Mouse (Mus musculus) R1 (cell line): Measurements from ENCODE around the gene Pisd.
"Not testable (repeated sequence)": the region's sequence is repeated elsewhere in the genome, so short reads cannot be mapped to it uniquely, and the experiment has no call there.

Experiments
- DNase-seq: peaks from one replicate; pipeline ENCODE4 v3.0.0-alpha.2; 2018; ENCODE audit warnings: low read depth, low spot score

Gene Pisd

DNA sequence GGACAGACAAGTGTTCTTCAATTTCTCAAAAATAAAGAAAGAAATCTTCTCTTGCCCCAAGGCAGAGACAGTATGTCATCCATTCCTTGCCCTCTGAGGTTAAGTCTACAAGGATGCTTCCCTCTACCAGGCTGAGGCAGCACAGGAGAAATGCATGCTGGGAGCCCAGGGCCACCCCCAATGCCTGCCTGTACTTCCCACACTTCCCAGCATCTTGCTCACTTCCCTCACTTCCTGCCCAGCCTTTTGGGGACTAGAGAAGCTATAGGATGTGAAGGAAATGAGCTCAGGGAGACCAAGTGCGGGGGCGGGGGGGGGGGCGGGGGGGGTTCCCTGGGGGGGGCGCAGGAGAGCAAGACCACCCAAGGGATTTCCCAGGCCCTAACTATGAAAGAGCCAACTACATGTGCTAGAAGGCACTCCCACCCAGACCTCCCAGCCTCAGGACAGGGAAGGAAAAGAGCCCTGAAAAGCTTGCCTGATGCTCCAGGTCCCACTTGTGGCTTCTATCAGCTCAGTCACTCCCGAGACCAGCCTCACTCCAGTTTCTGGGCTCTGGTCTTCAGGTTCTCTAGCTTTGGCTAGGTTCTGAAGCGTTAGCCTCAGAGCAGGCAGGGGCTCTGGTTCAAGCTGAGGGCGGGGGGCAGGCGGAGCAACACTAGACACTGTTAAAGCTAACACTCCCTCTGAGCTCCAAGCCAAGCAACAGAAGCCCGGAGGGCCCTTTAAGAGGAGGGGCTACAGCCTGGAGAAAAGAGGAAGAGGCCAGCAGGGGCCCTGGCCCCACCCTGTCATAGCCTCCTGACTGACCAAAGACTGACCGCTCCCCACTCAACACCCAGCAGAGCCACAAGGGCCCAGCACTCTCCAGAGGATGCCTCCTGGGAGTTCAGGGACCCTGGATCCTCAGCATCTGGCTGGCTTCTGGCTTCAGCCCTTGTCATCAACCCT lies 39.5 kb downstream of the Pisd start:
- DNase-seq, result peak; percentile 43

DNA sequence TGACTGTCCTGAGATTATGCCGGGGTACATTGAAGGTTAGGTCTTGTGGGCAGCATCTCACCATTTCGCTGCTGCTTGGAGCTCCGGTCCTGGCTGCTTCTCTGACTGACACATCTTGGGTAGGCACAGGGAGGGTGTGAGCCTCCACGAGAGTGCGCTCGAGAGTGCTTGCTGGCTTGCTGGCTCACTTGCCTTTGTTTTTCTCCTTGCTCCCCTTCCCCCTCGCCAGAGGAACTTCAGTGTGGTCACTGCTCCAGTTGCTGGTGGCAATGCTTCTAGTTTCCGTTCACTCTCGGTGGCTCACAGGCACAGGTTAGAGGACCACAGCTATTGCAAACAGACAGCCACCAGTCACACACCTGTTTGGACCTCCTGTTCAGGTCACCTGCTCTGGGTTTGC lies 43.3 kb downstream of the Pisd start:
- peak; percentile 31 for DNase-seq

DNA sequence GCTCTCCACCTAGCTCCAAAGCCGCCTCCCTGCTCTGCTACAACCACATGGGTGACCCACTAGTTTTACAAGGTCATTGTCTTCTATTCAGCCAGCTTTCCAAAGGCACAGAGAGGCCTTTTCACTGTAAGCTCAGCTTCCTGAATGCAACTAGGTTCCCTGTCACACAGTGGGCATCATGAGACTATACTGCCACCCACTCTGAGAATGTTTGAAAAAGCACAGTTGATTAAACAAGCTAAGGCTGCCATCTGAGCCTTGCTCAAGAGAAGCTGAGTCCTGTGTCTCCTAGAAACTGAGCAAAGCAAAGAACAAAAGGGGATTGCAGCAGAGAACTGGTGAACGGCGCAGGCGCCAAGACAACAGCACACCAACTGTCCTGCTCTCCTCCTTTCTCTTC lies 44.1 kb downstream of the Pisd start:
- not testable (repeated sequence) for DNase-seq

DNA sequence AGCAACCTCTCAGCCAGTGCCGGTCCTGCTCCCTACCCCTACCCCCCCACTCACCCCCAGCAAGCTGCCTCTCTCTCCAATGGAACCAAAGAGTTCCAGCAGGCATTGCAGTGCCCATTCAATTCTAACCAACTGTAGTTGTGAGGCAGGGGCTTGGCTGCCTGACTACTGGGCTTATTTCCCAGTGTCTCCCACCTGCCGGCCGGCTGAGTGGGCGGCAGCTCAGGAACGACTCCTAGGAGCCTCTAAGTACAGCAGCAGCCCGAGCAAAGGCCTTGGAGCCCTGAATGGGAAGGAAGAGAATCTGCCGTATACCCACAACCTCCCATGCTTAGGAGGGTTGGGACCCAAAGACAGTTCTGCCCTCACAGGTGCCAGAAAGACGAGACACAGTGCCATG lies 44.6 kb downstream of the Pisd start:
- not testable (repeated sequence) for DNase-seq

DNA sequence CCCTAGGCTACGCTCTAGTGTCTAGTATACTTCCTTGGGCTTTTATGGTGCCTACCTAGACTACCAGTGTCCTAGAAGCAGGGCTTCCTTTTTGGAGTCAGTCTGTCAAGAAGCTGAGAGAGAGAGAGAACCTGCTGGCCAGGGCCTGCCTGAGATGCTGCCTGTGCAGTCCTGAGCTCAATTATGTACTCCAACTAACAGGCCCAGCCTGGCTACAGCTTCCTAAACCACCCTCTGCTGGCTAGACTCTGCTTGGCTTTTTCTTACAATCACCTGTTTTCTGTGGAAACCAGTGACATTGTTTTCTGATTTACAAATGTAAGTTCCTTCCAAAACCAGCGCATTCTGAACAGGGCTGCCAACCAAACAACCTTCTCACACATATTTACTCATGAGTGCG lies 45.3 kb downstream of the Pisd start:
- no peak for DNase-seq

DNA sequence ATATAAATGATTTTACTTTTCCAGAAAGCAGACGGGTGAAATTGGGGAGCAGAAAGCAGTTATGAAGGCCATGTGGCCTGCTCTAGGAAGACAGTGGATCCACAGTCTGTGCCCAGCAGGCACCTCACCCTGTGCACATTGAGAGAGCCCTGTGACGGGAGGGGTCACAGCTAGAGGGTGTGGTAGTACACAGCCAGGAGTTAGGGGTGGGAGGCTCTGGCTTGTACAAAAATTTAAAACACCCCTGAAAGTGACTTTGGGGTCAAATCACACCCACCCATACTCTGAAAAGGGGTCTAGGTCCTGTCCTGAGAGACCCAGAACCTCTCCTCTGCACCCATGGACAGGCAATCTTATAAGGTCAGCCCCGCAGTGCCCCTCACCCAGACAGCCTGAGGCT lies 48.7 kb downstream of the Pisd start:
- not testable (repeated sequence) for DNase-seq

DNA sequence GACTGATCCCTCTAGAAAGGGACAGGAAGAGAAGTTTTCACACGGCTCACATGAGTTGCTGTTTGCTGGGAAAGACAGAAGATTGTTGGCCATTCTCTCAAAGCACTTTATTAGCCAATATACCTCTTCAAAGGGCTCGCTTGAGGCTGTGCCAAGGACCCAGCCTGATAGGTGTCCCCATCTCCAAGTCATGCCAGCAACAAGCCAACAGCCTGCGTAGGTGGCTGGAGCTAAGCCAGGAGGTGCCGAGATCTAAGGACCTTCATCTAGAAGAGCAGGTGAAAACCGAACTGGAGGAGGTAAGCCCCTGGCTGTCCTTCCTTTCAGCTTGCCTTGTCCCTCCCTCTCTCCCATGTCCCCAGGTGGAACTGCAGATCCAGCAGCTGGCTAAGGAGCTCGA lies 49.7 kb downstream of the Pisd start:
- DNase-seq, result no peak

DNA sequence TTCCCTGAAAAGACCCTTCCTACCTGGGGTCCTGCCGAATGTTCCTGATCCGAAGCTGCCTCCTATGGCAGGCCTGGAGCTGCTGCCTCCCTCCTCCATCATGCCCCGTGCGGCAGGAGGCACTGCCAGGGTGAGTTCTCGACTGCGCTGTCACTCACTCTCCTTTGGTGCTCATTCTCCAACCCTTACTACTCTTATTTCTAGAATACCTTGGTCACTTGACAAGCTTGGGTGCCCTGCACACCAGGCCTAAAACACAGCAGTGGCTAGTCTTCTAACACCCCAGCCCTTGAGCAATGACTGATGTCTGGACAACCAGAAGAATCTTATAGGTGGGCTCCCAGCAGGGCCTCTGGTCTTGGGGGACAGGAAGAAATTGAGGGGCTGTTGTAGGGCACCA lies 51.6 kb downstream of the Pisd start:
- not testable (repeated sequence) for DNase-seq

DNA sequence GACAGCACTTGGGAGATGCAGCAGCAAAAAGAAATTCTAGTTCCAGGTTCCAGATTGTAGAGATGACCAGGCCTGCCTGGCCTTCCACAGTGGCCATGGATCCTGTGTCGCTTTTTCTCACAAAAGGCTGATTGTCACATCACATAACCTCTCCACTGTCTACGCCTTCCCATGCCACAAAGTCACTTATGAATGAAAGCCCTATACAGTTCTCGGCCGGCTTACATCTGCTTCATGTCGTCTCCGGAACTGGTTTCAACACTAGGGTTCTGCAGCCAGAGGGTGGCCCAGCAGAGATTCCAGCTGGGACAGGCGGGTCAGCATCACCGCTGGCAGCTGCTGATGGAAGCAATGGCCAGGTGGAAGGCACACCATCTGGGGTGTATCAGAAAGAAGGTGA lies 56.6 kb downstream of the Pisd start:
- no peak for DNase-seq

DNA sequence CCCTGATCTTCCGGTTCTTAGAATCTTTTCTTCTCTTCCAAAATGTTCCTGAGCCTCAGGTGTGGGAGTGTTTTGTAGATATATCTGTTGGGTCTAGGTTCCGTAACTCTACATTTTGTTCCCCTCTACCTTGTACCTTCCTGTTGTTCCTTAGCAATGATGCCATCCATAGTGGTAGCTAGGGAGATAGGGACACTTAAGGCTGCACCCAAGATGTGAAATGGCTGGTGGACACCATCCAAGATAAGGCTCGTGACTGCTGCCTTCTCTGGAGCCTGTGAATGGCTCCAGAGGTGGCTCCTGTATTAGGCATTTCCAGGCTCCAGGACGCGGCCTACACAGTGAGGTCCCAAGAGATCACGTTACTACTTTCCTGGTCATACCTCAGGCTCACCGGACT lies 57.1 kb downstream of the Pisd start:
- no peak for DNase-seq

DNA sequence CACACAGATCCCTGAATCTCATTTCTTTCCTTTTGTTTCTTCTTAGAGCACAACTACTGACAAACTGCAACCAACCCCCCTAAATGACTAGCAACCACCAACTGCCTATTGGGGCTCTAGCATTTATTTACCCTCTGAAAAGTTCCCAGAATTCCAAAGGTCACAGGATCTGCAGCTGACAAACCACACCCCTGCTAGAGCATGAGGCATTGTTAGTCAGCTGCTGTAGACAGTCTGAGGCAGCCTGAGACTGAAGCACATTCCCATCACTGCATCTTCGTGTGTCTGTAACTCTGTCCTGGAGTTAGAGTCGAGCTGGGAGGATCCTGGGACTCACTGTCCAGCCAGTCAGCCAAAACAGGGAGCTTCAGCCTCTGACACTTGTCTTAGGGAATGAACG lies 60.0 kb downstream of the Pisd start:
- not testable (repeated sequence) for DNase-seq

DNA sequence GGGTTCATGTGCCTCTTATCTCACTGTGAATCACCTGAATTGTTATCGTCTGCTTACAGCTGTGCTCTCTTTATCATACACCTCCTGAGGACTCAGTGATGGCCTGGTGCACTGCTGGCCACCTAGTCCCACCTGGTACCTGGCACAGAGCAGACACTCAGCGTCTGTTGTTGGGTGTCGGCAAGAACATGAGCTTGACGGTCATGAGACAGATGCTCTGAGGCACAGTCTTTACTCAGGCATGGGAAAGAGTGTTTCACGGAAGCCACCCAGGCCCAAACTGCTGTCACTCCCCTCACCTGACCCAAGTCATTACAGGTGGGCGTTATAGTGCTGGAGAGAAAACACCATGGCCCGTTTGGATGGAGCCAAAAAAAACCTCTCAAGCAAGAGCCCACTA lies 61.5 kb downstream of the Pisd start:
- no peak for DNase-seq

DNA sequence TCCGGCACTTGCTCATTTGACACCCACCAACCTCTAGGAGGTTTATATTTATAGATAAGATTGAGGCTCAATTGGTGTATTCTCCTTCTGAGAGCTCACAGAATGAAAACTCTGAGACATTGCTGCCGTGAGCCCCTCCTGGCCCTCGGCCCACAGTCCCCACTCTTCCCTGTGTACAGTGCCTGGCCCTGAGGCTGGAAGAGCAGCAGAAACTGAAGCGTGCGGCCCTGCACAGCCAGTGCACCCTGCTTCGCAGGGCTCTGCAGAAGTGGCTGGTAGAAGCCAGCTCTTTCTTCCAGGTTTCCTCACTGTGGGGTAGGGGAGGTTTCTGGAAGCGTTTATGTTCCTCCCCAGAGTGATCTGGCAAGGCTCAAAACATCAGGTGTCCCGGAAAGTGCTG lies 62.7 kb downstream of the Pisd start:
- not testable (repeated sequence) for DNase-seq

DNA sequence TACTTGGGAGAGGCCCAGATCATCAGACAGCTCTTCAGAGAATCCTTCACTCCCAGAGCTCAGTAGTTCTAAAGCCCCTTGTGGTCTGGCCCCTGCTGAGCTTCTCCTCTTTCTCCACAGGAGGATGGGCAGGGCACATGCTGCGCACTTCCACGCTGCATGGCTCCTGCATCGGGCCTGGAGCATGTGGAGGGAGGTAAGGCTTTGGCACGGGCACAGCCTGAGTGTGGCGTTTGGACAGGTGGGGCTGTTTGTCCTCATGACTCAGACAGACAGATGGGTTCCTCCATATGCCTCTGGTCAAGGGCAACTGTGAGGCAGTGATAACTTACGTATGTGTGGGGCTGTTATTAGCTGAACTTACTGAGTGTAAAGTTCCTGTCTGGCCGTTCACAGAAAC lies 63.2 kb downstream of the Pisd start:
- no peak for DNase-seq

DNA sequence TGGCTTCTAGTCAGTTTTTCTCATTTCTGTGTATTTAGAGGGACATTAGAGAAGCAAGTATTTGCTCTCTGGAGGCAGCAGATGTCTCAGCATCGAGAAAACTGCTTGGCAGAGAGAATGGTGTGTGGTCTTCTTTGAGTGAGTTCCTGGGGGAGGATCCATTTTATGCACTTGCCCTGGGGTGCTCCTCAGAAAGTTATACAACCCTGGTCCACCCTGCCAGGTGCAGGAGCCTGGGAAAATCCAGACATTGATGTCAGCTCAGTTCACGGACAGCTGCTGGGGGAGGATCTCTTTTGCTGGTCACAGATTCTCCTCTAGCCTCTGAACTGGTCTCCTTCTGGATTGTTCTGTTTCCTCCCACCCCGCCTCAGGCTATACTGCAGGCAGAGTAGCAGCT lies 64.1 kb downstream of the Pisd start:
- DNase-seq, result no peak

DNA sequence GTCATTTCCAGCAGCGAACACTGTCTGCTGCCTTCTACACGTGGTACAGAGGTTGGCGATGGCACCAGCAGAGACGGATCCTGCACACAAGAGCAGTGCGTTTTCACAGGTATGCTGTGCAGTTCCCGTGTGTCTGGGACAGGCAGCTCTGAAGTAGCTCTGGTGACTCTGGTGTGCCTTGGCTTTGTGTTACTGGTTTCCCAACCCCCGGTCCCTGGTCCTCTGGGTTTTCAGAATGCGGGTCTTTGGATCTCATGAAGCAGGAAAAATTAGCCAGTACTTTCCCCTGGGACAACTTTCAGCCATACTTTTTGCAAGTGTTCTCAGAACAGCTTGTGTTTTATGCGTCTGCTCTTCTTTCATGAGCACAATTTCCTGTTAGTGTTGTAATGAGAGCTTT lies 65.0 kb downstream of the Pisd start:
- no peak for DNase-seq

DNA sequence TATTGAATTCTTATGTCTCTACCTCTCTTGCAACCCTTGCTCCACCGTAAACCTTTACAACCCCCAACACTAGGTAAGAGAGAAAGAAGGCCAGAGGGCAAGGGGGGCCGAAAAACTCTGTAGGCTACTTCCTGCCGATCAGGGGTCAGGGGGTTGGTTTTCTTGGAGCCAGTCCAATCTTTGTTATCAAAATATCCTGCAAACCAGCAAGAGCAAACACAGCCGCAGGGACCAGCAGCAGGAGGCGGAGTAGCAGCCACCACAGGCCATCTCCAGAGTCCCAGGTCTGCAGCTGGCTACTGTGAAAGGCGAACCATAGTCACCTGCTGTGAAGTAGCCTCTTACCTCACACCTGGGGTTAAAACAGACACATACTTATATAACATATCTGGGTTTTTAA lies 66.5 kb downstream of the Pisd start:
- DNase-seq, result no peak

DNA sequence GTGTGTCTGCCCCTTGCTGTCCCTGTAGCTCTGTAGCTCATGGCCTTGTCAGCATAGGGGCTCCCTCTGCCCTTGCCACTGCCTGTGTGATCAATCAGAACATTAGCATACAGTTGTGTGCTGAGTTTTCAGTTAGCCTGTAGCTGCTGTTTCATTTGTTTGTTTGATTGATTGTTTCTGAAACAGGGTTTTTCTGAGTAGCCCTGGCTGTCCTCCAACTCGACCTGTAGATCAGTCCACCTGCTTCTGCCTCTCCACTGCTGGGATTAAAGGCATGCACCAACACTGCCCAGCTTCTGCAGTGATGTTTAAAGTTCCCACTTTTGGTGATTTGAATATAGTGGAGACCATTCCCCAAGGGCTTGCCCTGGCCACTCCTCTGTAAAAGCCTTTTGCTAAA lies 67.7 kb downstream of the Pisd start:
- no peak for DNase-seq

DNA sequence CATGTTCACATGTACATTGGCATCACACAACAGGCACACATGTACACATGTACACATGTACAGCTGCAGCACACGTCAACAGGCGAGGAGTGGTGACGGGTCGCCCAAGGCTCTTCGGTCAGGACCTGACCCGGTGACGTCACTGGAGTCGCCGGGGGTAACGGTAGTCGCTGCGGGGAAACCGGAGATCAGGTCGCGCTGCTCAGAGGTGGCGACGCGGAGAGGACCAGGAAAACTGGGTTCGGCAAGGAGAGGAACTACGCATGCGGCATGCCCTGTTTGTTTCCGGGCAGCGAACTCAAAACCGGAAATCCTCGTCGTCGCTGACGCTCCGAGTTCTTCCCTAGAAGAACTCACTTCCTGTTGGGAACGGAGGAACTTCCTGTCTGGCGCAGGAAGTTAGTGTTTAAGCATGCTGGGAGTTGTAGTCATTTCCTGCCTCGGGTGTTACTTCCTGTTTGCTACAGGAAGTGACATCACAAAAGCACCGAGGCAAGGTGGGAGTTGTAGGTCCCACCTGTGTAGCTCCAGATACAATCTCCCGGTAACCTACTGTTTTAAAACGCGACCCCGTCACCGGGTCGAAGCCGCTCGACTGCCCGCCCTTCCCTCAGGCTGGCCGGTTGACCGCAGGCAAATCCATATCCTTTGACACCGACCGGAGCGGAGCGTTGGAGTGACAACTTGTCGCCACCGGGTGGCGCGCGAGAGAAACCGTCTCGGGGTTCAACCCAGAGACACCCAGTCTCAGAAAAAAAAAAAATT lies 71.6 kb downstream of the Pisd start:
- DNase-seq, result peak; percentile 98

DNA sequence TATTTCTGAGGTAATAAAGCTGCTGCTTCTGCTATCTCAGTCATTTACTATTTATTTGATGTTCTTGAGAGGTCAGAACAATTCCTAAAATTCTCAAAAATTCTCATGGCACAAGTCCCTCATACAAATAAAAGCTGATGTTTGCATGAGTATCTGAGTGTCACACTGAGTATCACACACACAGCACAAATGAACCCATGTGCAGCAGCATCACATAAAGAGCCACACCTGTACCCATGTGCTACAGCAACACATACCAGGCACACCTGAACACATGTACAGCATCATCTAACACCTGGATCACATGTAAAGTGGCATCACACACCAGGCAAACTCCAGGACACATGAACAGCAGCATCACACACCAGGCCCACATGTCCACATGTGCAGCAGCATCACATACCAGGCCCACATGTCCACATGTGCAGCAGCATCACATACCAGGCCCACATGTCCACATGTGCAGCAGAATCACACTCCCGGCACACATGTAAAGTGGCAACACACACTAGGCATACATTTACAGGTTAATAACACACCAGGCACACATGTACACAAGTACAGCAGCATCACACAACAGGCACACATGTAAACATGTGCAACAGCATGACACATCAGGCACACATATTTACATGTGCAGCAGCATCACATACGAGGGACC lies 72.3 kb downstream of the Pisd start:
- peak; percentile 83 for DNase-seq

DNA sequence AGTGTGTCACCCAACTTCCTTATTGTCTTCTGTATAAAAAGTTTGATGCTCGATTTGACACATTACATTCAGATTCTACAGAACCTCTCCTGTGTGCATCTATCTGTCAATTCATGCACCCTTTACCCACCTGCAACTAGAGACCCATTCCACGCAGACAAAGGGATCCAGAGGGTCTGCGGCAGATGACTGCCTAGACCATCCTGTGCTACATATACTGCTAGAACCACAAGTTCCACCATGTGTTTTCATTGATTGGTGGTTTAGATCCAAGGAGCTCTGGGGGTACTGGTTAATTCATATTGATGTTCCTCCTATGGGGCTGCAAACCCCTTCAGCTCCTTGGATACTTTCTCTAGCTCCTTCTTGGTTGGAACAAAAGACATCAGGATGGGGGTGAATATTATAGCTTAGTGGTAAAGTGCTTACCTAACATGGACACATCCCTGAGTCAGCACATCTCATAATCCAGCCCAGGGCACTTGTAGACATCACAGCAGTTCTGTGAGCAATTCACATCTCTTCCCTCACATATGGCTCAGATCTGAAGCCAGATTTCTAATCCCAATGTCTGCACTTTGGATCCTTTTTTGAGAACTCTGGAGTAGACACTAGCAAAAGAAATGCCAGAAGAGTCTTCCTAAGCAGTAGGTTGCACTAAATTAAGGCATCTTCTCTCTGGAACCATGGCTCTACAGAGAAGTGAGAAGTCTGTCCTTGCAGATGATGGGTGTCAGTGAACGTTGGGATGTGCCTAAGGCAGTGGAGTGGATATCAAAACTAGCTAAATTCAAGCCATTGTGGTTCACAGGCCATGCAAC lies 73.0 kb downstream of the Pisd start:
- peak; percentile 79 for DNase-seq
